Mouse (Mus musculus): ENCODE measurements at regions not wholly inside any gene's neighbourhood (a gene's known extent, or its start where the extent isn't known, plus 50 kb on each side); places are given as distances from the start of the nearest gene placed in this dataset.

DNA sequence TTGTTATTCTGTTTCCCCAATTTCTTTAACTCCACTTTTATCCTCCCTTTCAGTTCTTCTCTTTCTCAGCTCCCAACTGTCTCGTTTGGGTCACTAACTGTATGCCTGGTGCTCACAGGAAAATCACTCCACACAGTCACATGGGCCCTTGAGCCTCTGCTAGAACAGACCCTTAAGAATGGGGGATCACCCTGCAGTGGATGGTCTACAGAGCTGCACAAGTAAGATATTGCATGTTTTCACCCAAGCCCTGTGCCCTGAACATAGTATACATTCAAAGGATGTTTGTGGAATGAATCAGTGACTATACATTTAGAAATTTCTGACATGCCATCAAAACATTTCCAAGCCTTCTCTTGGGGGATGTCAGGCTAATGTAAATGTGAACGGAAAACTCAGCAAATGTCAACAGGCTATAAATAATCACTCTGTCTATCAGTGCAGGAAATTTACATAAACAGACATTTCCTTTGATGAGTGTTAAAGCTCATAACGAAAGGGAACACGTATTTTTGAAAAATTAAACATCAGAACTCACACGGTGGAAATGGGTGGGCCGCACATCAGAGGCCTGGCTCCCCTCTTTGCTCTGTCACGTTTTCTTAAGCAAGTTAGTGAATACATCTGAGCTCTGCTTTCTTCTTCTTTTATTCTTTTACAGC is 297.4 kb downstream of the Samd5 start:
- no peak for TF ChIP-seq CTCF (IDR thresholded peaks at IDR 0.05; ENCODE audit: borderline replicate concordance, extremely low read depth, insufficient read depth, insufficient read length)
- TF ChIP-seq POLR2A (IDR thresholded peaks at IDR 0.05; ENCODE audit: borderline replicate concordance, extremely low read depth, insufficient read depth, insufficient read length, poor library complexity, severe bottlenecking): no peak

All from brain, embryonic 14.5 days (tissue).